Mouse (Mus musculus) limb, embryonic 10.5 days (tissue): ENCODE measurements around the gene Retsat. TPM values are rescaled to one million over a fixed set of nuclear protein-coding genes. Genes with fewer than 3 reads are reported as not detected.

Experiments used
- DNase-seq: peaks from one replicate; pipeline ENCODE4 v3.0.0-alpha.2; 2017; ENCODE audit warnings: low spot score
- H3K27ac ChIP-seq: fragments of 300-500 bp; sonication (generic); 2 replicates; pipeline ENCODE4 v1.5.1; 2016; ENCODE audit warnings: mild to moderate bottlenecking
- H3K27me3 ChIP-seq: fragments of 300-500 bp; sonication (generic); 2 replicates; pipeline ENCODE4 v1.6.1; 2016; ENCODE audit warnings: low read depth, mild to moderate bottlenecking; ENCODE audit not compliant: poor library complexity, severe bottlenecking
- H3K36me3 ChIP-seq: fragments of 300-500 bp; sonication (generic); 2 replicates; pipeline ENCODE4 v1.6.1; 2016; ENCODE audit warnings: mild to moderate bottlenecking, moderate library complexity
- H3K4me1 ChIP-seq: fragments of 300-500 bp; sonication (generic); 2 replicates; pipeline ENCODE4 v1.6.1; 2016
- H3K4me3 ChIP-seq: fragments of 300-500 bp; sonication (generic); 2 replicates; pipeline ENCODE4 v1.5.1; 2016; ENCODE audit warnings: mild to moderate bottlenecking, moderate library complexity
- H3K9me3 ChIP-seq: fragments of 300-500 bp; sonication (generic); replicated peaks from 2 replicates; pipeline ENCODE4 v1.6.1; 2016; ENCODE audit warnings: mild to moderate bottlenecking
- WGBS: fragments of 180-500 bp; shearing (Covaris S2); methylation state at CpG from one replicate; pipeline ENCODE4 v1.1.7; 2016; 5-methylcytosine and 5-hydroxymethylcytosine counted together
- polyA plus RNA-seq: library from polyadenylated mRNA; unstranded; fragments of >200 nt; fragmentation: Nextera tagmentation; extraction: Ambion mirVana; gene quantifications from 2 replicates; pipeline ENCODE4 v1.2.1, GENCODE M21; 2016

Retsat gene
- polyA plus RNA-seq, 1 experiment from 2014 or later = 10.1 TPM

DNA sequence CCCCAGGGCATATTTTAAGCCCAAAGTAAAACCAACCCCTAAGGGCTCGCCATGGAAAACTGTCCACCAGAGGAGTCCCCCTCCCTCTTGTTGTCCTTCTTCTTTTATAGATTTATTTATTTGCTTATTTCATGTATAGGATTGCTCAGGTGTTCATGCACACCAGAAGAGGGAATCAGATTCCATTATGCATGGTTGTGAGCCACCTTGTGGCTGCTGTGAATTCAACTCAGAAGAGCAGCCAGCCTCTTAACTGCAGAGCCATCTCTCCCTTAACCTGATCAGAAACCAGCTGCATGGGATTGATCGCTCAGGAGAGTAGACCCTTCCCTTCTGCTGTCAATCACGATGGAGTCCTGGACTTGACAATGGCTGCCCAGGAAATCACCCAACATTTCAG, 38.7 kb downstream of the Retsat start:
- no peak overlapping the region for H3K27ac ChIP-seq

DNA sequence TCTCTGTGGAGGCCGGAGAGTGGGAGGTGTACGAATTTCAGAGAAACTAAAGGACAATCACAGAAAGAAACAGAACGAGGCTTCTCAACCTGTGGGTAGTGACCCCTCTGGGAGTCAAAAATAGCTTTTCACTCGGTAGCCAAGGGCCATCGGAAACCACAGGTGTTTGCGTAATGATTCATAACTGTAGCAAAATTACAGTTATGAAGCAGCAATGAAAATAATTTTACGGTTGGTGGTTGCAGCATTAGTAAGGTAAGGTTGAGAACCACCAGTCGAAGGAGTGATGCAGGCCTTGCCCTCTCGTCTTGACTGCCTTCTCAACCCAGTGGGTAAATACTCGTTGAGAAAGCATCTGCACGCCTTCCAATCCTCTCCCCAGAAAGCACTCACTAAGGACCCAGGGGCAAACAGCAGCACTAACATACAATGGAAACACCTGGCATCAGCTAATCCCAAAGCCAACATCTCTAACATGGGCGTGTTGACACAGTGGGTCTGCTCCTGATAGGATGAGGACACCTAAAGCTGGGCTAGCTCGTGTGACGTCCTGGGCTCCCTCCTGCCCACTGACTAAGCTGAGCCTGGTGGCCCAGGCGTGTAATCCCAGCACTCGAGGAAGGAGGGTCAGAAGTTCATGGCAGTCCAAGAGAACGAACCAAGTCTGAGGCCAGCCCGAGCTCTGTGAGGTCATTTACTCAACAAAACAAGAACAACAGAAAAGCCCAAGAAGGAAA, 43.1 kb downstream of the Retsat start:
- no peak for DNase-seq
- Histone ChIP-seq H3K4me1 (peaks cover 2% of the 10 kb centered on the region), H3K9me3 (no peaks in the 10 kb centered on the region), H3K4me3 (no peak overlapping the region), H3K36me3 (peaks cover 24% of the 10 kb centered on the region), H3K27ac (no peak overlapping the region), H3K27me3 (no peaks in the 10 kb centered on the region)
- WGBS = 87% methylated on average over 18 of the region's 18 CpGs

More for the DNA sequence above, 38.7 kb downstream of the Retsat start:
- H3K4me3 ChIP-seq = no peak overlapping the region
- no peaks in the 10 kb centered on the region for H3K27me3 ChIP-seq
- H3K36me3 ChIP-seq = peaks cover 39% of the 10 kb centered on the region
- H3K4me1 ChIP-seq = peaks cover 10% of the 10 kb centered on the region
- H3K9me3 ChIP-seq = no peaks in the 10 kb centered on the region
- WGBS = 89% methylated on average over 3 of the region's 3 CpGs
- DNase-seq = no peak

DNA sequence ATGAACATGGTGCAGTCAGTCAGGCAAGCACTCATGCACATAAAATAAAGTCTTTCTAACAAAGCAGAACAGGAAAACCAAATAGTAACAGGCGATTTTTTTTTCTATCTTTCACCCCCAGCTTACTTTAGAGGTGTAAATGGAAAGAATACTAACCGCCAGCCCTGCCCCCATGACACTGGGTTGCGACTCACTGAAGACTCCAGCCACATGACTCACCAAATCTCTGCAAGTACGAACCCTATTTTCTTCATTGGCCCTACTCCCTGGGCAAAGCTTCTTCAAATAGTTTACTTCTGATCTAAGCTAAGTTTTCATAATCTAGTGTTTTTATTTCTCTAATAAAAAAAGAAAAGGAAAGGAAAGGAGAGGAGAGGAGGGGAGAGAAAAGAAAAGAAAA, 46.3 kb downstream of the Retsat start:
- no peaks in the 10 kb centered on the region for H3K27me3 ChIP-seq
- DNase-seq = no peak
- no peak overlapping the region for H3K27ac ChIP-seq
- WGBS = 83% methylated on average over 4 of the region's 4 CpGs
- H3K4me1 ChIP-seq = peaks cover 23% of the 10 kb centered on the region
- no peak overlapping the region for H3K4me3 ChIP-seq
- peaks cover 41% of the 10 kb centered on the region for H3K36me3 ChIP-seq
- H3K9me3 ChIP-seq = no peaks in the 10 kb centered on the region

DNA sequence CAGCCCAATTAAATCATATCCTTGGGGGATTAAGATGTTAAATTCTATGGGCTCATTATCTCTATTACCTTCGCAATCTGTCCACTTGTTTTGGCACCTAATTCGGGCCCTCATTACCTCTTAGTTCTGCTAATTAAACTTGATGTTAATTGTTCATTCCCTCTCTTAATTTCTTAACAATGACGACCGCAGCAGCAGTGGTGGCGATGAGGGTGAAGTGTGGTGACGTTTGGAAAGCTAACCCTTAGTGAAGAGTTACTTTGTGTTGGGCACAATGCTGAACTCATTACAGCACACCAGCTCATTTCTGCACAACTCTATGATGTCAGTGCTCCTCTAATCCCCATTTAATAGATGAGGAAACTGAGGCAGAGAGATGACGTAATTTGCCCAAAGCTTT, 47.1 kb downstream of the Retsat start:
- H3K36me3 ChIP-seq = peaks cover 38% of the 10 kb centered on the region
- DNase-seq = no peak
- H3K27ac ChIP-seq = no peak overlapping the region
- 75% methylated on average over 7 of the region's 7 CpGs for WGBS
- H3K4me3 ChIP-seq = no peak overlapping the region
- no peaks in the 10 kb centered on the region for H3K27me3 ChIP-seq
- H3K9me3 ChIP-seq = no peaks in the 10 kb centered on the region
- peaks cover 30% of the 10 kb centered on the region for H3K4me1 ChIP-seq

DNA sequence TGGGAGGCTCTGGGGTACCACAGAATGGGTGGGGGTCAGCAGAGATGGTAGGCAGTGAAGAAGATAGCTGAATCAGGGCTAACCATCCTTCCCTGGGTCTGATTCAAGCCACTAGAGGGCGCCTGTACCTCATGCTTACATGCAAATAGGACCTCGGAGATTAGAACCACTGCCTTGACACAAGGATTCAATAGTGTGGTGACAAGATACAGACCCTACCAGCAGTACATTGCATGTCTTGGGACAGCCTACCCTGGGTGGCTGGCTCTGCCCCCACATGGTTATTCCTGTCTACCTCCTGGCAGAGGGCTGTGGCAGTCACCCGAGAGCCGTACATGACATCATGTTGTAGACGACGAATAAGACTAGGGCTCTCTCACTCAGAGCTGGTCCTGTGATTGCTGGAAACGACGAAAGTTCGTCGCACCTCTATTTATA, 49.1 kb downstream of the Retsat start:
- 60% methylated on average over 10 of the region's 10 CpGs for WGBS
- Histone ChIP-seq H3K4me1 (peaks cover 43% of the 10 kb centered on the region), H3K36me3 (peaks cover 29% of the 10 kb centered on the region), H3K27ac (no peak overlapping the region), H3K27me3 (no peaks in the 10 kb centered on the region), H3K4me3 (no peak overlapping the region), H3K9me3 (no peaks in the 10 kb centered on the region)
- peak; percentile 76 for DNase-seq

DNA sequence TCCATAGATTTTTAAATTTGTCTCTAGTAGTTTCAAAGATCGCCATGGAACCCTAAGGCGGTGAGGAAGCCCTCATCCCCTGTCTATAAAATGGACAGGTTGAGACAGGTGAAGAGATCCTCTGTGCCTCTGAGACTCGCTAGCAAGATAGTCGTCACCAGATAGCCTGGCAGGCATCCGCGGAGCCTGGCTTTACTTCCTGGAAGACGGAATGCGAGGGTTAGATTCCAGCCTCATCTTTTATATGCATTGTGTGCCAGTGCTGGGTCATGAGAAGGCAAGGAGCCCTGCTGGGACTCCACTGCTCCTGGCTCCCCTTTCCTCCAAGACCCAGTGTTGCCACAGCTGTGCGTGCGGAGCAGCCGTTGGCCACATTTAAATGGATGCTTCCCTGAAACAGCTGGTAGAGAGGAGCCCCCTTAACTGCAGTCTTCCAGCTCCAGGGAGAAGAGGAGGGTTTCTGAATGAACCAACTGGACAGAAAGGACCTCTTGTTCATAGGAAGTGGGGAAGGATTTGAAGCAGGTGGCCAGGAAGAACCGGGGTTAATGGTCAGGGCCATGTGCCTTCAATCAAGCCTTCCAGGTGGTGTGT, 49.8 kb downstream of the Retsat start:
- DNase-seq = peak; percentile 62
- 57% methylated on average over 12 of the region's 12 CpGs for whole genome bisulfite sequencing

DNA sequence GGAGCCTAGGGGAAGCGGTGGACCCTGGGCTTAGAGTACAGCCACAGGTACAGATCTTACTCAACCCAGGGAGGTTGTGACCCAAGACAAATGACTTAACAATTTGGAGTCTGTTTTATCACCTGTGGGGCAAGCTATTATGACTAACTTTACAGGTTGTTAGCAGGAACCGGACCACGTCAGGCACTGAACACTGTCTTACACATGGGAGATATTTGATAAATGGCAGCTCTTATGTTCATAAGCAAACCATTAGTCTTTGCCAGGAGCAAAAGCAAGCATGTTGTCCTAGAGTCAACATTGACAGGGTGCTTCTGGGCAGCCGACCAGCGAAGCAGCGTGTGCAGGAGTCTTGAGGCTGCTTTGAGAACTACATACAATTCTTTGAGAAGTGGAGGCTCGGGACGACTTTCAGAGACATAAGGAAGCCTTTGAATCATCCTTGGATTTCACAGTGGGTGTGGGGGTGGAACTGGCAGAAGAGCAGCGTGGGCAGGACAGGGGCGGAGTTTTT, 52.1 kb downstream of the Retsat start:
- Histone ChIP-seq H3K9me3 (no peaks in the 10 kb centered on the region), H3K4me1 (peaks cover 65% of the 10 kb centered on the region), H3K27ac (no peak overlapping the region), H3K36me3 (peaks cover 20% of the 10 kb centered on the region), H3K27me3 (no peaks in the 10 kb centered on the region), H3K4me3 (no peak overlapping the region)
- WGBS = 83% methylated on average over 10 of the region's 10 CpGs
- DNase-seq = no peak

More for the DNA sequence above, 49.8 kb downstream of the Retsat start:
- Histone ChIP-seq H3K36me3 (peaks cover 27% of the 10 kb centered on the region), H3K4me3 (no peak overlapping the region), H3K4me1 (peaks cover 43% of the 10 kb centered on the region), H3K27ac (peak overlapping the region; percentile 61), H3K9me3 (no peaks in the 10 kb centered on the region), H3K27me3 (no peaks in the 10 kb centered on the region)

DNA sequence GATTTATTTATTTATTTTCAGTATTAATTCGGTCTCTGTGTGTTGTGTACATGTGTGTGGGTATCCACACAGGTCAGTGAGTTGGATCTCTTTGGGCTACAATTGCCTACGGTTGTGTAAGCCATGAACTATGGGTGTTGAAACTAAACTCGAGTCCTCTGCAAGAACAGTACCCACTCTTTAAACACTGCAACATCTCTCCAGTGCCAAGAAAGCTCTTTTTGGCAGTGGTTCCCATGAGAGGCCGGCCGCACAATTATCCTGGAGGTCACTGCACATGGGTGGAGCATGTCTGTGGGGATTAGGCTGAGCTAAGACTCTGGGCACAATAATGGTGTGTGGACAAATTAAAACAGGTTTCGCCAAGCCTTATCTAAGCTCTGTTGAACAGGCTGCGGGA, 55.1 kb downstream of the Retsat start:
- peak overlapping the region; percentile 92 for H3K27ac ChIP-seq
- no peak for DNase-seq
- peaks cover 78% of the 10 kb centered on the region for H3K4me1 ChIP-seq
- H3K27me3 ChIP-seq = no peaks in the 10 kb centered on the region
- 90% methylated on average over 7 of the region's 7 CpGs for WGBS
- H3K36me3 ChIP-seq = 0 out of 2 replicates have a peak, but pooled peaks cover 9% of the 10 kb centered on the region
- no peaks in the 10 kb centered on the region for H3K9me3 ChIP-seq
- H3K4me3 ChIP-seq = no peak overlapping the region

DNA sequence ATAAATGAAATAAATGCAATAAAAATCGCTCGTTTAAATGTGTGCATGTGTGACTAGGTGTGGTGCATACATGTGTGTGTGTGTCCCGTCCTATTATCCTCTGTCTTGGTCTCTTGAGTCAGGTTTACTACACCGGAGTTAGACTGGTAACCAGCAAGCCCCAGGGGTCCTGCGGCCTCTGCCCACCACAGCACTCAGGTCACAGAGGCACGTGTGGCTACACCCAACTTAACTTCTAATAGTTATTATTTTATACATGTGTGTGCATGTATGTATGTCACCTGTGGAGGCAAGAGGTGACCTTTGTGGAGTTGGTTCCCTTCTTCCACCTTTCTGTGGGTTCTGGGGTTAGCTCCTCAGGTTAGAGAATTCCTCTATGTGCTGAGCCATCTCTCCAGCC, 56.1 kb downstream of the Retsat start:
- Histone ChIP-seq H3K9me3 (no peaks in the 10 kb centered on the region), H3K27ac (peak overlapping the region; percentile 92), H3K27me3 (no peaks in the 10 kb centered on the region), H3K36me3 (0 out of 2 replicates have a peak, but pooled peaks cover 2% of the 10 kb centered on the region), H3K4me1 (peaks cover 69% of the 10 kb centered on the region), H3K4me3 (no peak overlapping the region)
- 78% methylated on average over 6 of the region's 6 CpGs for WGBS
- DNase-seq = no peak

DNA sequence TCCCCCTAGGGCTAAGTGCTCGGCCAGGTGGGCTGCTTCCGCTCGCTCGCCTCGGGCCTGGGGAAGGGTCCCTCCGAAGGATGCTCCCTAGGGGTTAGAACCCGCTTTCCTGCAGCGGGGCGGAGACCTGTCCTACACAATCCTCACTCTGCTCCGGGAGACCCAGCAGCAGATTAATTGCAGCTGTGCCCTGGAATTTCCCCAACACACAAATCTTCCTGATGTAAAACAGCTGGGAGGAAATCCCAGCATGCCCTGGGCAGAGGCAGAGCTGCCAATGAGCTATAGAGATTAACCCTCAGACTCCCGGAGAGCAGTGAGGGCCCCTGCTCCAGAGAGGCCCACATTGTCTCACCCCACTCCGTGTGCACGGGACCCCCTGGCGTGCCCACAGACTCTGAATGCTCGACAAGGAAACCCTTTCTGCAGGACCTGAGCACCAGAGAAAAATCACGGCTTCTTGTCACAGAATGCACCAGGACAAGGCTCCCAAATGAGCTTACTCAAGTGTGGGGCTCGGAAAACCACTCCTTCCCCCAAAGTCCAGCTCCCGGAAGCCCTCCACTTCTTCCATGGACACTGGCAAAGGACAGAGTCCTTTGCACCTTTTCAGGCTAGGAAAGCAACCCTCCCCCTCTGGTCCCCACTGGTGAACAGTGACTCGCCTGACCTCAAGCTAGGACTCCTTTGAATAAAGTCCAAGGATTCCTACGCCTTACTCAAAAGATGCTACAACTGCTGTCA, 57.2 kb downstream of the Retsat start:
- peak; percentile 94 for DNase-seq
- no peaks in the 10 kb centered on the region for H3K9me3 ChIP-seq
- H3K36me3 ChIP-seq = 0 out of 2 replicates have a peak, but pooled peaks cover 2% of the 10 kb centered on the region
- 12% methylated on average over 20 of the region's 20 CpGs for WGBS
- peak overlapping the region; percentile 92 for H3K27ac ChIP-seq
- H3K27me3 ChIP-seq = no peaks in the 10 kb centered on the region
- peaks cover 67% of the 10 kb centered on the region for H3K4me1 ChIP-seq
- H3K4me3 ChIP-seq = peak overlapping the region; percentile 45

DNA sequence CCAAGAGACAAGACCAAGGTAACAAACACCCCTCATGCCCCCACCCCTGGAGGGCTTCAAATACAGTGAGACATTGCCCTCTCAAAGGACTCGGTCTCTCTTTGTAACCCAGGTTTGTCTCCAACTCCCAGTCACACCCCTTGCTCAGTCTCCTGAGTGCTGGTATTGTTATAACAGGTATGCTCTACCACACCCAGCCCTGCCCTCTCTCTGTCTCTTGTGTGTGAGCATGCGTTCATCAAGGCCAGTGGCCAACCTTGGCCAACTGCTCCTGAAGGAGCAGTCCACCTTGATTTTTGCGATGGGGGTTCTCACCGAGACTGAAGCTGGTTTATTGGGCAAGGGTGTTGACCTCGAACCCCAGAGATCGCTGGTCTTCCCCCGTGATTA, 57.8 kb downstream of the Retsat start:
- 66% methylated on average over 7 of the region's 7 CpGs for WGBS
- no peak for DNase-seq
- Histone ChIP-seq H3K9me3 (no peaks in the 10 kb centered on the region), H3K27ac (peak overlapping the region; percentile 92), H3K27me3 (no peaks in the 10 kb centered on the region), H3K4me3 (peak overlapping the region; percentile 45), H3K36me3 (0 out of 2 replicates have a peak, but pooled peaks cover 2% of the 10 kb centered on the region), H3K4me1 (peaks cover 67% of the 10 kb centered on the region)

DNA sequence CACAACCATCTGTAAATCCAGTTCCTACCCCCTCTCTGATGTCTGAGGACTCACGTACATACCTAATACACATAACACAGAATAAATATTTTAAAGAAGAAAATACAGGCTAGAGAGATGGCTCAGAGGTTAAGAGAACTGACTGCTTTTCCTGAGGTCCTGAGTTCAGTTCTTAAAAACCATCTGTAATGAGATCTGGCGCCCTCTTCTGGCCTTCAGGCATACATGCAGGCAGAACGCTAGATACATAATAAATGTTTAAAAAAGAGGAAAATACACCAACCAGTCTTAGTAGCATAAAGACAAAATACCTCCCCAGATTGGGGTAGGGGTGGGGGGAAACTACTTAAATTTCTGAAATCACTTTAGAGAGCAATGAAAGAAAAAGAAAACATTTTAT, 59.7 kb downstream of the Retsat start:
- Histone ChIP-seq H3K27me3 (no peaks in the 10 kb centered on the region), H3K9me3 (no peaks in the 10 kb centered on the region), H3K27ac (no peak overlapping the region), H3K4me1 (peaks cover 72% of the 10 kb centered on the region), H3K4me3 (no peak overlapping the region), H3K36me3 (0 out of 2 replicates have a peak, but pooled peaks cover 2% of the 10 kb centered on the region)
- 65% methylated on average over 3 of the region's 3 CpGs for WGBS
- no peak for DNase-seq
